Mouse (Mus musculus): Measurements from ENCODE around the gene Samd4. TPM values are rescaled to one million over a fixed set of nuclear protein-coding genes. Genes with fewer than 3 reads are reported as not detected.

The Samd4 gene
- polyA plus RNA-seq, 2 experiments from 2014 or later, result not detected

- ATAC-seq, result no peak
These were observed 73.0 kb downstream of the Samd4 start for GRCm38 (mm10) chr14:46955574-46956043.

GRCm38 (mm10) chr14:46956121-46956520 lies 73.5 kb downstream of the Samd4 start:
- no peak for ATAC-seq

DNA sequence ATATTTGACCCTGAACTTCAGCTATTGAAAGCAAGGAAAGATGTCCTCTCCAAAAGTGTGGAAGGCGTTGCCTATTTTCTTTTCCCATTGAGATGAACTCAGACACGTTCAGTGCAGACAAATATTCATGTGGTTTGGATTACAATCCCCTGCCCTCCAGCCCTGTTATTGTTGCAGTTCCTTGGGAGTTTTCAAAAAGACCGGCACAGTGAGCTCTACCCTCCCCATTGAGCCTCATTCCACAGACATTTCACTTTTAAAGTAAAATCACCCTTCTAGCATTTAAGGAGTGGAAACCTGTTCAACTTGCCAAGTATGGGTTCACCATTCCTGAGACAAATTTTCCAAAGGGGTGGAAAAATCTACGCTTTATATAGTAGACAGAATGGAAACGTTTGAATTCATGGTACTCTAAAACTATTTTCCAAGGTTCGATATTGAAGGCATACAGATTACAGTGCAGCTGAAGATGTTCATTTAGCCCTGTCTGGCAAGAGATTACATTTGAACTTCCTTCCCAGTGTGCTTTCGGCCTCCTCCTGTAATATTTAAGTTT lies 76.6 kb downstream of the Samd4 start:
- no peak for ATAC-seq

- no peak for ATAC-seq
These were observed 77.2 kb downstream of the Samd4 start for GRCm38 (mm10) chr14:46959831-46960230.

GRCm38 (mm10) chr14:46962832-46963231 lies 80.2 kb downstream of the Samd4 start:
- ATAC-seq, result no peak

DNA sequence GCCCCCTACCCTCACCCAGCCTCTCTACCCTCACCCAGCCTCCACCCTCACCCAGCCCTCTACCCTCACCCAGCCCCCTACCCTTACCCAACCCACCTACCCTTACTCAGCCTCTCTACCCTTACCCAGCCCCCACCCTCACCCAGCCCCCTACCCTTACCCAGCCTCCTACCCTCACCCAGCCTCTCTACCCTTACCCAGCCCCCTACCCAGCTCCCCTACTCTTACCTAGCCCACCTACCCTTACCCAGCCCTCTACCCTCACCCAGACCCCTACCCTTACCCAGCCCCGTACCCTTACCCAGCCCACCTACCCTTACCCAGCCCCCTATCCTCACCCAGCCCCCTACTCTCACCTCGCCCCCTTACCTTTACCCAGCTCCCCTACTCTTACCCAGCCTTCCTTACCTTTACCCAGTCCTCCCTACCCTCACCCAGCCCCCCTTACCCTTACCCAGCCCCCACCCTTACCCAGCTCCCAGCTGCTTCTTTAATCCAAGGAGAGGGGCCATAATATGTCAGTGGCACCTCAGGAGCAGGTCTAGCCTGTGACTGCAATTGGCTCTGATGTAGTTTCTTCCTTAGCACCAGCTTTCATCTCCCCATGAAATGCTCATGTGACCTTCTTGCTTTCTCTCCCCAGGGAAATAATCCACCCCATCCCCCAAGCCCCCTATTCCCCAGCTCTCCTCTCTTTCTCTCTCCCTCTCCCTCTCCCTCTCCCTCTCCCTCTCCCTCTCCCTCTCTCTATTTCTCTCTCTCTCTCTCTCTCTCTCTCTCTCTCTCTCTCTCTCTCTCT lies 81.6 kb downstream of the Samd4 start:
- no peak for ATAC-seq

- ATAC-seq, result no peak
These were observed 83.6 kb downstream of the Samd4 start for GRCm38 (mm10) chr14:46966206-46966605.

DNA sequence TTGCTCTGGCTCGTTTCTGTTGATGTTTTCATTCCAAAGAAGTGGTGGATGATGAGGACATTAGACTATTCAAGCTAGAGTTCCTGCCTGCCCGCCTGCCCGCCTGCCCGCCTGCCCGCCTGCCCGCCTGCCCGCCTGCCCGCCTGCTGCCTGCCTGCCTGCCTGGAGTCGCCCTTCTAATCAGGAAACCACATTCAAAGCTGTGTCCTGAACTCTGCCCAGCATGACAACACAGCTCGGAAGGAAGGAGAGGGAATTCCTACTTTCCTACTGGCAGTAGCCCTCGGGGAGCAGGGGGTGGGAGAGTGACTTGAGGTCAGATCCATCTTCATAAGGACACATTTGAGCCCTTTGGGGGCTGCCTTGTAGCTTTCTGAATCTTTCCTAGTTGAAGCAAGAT lies 85.4 kb downstream of the Samd4 start:
- ATAC-seq, result no peak

- ATAC-seq, result no peak
These were observed 88.0 kb downstream of the Samd4 start for GRCm38 (mm10) chr14:46970673-46971072.

DNA sequence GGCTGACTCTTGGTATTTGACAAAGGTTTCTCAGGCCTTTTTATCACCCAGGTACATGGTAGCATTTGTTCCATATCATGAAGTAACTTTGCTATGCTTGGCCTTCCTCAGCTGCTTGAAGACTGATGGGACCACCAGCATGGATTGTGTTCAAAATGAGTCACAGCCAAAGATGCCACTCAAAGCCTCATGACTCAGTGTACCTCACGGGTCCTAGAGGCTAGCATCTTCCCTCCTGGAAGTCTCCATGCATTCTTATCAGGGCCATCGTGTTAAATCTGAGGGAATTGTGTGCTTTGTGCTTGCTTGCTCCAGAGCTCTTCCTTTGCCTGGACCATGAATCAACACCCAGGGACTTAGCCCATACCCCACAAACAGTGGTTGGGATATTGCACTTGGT lies 89.1 kb downstream of the Samd4 start:
- ATAC-seq, result no peak

DNA sequence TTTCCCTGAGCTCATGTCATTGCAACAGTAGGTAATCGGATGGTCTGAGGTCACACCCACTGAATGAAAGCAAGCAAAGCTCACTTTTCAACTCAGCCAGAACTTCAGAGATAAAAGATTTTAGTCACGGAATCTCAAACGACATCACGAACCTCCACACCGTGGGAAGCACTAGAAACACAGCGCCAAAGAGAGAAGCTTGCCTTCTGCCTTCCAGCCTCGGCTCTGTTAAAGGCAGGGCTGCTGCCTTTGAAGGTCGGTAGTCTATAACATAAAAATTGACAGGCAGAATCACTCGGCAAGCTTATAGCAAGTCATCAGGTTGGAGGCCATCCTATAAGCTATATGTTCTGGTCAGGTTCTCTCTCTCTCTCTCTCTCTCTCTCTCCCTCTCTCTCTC lies 92.2 kb downstream of the Samd4 start:
- ATAC-seq, result no peak

DNA sequence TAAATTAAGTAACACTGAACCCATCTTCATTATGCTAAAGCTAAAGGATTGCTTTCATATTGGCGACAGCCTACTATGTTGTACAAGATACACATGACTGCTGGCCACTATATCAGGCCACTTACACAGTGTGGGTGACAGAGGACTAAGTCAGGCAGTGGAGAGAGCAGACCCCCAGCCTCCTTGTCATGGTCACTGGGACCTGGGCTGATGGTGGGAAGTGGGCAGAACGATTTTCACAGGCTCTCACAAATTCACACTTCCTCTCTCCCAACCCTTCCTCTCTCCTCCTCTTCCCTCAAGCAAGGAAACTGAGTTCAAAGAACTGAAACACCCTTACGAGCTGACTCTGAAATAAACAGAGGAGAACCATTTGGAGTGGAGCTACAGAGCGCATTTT lies 93.3 kb downstream of the Samd4 start:
- ATAC-seq, result no peak

- ATAC-seq, result no peak
These were observed 94.1 kb downstream of the Samd4 start for GRCm38 (mm10) chr14:46976712-46977111.

DNA sequence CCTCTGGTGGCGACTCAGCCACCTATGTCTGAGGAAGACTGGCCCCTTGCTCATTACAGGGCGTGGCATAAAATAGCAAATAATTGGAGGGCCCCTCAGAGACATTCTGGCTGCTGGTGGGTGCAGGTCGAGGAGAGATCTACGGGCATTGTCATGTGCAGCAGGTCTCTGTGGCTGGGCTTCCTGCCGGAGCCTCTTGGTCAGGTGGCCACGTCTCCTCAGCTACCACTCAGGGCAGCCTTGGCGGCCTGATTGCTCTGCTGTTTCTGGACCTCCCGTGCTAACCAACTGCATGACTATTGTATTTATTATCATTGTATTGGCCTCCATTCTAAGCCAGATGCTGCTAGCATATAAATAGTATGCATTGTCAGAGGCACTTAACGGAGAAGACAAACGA lies 95.0 kb downstream of the Samd4 start:
- ATAC-seq, result no peak

GRCm38 (mm10) chr14:46979172-46979571 lies 96.5 kb downstream of the Samd4 start:
- no peak for ATAC-seq

- ATAC-seq, result peak; percentile 23
These were observed 98.2 kb downstream of the Samd4 start for GRCm38 (mm10) chr14:46980736-46981438.

DNA sequence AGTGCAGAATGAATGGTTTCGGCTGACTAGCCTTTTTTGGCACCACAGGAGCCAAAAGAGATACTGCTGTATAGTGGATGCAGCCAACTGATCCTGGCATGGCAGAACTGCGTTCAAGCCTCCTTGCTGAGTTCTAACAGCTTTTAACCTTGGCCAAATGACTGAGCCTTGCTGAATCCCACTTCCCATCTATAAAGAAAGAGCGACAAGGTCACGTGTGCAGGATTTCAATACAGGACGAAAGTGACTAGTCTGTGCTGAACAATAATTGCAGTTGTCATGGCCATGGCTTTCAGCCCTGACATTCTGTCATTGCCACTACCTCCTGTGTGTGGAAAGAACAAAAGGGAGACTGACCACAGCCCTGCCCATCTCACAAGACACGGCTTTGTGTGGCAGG lies 99.5 kb downstream of the Samd4 start:
- no peak for ATAC-seq

GRCm38 (mm10) chr14:46984542-46985125 lies 102.0 kb downstream of the Samd4 start:
- no peak for ATAC-seq

GRCm38 (mm10) chr14:46989694-46990093 lies 107.0 kb downstream of the Samd4 start:
- ATAC-seq, result no peak

GRCm38 (mm10) chr14:46990450-46990849 lies 107.8 kb downstream of the Samd4 start:
- no peak for ATAC-seq

DNA sequence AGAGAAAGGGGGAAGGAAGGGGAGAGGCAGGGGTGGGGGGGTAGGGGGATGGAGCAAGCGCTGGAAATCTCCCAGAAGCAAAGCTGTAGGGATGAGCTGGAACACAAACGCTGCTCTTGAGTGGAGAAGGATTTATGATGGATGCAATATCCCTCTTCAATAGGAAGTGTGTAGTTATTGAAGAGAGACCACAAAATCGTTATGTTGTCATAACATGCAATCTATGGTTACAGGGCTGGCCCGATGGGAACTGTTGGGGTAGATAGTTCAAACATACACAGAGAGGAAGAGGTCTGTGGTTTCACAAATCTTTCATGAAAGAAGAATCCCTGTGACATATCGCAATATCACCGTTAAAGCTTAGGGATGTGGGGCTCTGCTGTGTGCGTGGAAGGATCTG lies 112.0 kb downstream of the Samd4 start:
- no peak for ATAC-seq

DNA sequence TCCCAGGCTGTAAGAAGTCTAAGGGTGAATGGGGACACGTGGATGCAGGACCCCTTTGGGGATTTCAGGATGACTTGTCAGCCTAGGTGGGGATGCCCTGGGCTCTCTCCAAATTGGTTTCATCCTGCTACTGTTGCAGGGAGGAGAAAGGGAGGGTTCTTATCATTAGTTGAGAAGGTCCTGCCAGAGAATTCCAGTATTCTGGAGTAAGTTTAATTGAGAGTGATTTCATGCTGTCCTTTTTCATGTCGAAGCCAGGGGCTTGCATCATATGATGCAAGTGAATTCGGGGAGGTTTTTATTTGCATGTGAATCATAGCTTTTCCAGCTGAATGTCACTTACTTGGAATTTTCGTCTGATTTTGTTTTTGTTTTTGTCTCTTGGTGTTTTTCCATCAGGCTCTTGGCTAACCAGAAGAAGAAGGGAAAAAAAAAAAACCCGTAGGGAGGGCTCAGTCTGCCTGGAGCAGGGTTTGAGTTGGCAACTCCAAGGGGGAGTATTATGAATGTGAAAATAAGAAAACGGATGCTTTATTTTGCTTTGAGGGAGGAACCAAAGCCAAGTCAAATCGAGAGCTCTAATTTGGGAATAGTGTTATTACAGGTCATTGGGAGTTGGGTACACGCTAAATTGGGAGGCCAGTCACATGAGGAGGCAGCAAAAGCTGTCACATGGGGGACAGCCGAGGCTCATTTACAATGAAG lies 116.8 kb downstream of the Samd4 start:
- ATAC-seq, result no peak

Measured in CD4-positive, CD25-positive, alpha-beta regulatory T cell, adult 4 months (primary cell).